Mouse (Mus musculus) brain, adult 2 months (tissue): ENCODE data around the gene Nedd8.
A peak's percentile ranks its signal among the peaks of the same experiment; 100 is the strongest.

Experiments used
- DNase-seq: peaks from one replicate; pipeline ENCODE4 v3.0.0; 2011; ENCODE audit warnings: low read depth, low spot score

The Nedd8 gene

GRCm38 (mm10) chr14:55671486-55671832, 465 bp downstream of the Nedd8 start:
- no peak for DNase-seq

GRCm38 (mm10) chr14:55660636-55661035, 11.3 kb downstream of the Nedd8 start:
- DNase-seq: no peak

GRCm38 (mm10) chr14:55659960-55660573, 11.9 kb downstream of the Nedd8 start, which contains the start of gene Mdp1:
Gene Mdp1, minus strand, starts transcription at chr14:55660508.
- peak; percentile 96 for DNase-seq

GRCm38 (mm10) chr14:55658011-55658410, 13.9 kb downstream of the Nedd8 start:
- no peak for DNase-seq

GRCm38 (mm10) chr14:55656935-55657334, 15.0 kb downstream of the Nedd8 start:
- DNase-seq: no peak

- DNase-seq: no peak
These were observed 20.4 kb downstream of the Nedd8 start for GRCm38 (mm10) chr14:55651528-55651927.

GRCm38 (mm10) chr14:55649884-55650283, 22.0 kb downstream of the Nedd8 start, which contains the start of gene Tssk4:
Gene Tssk4, plus strand, starts transcription at chr14:55650184.
- DNase-seq: no peak

- no peak for DNase-seq
These were observed 27.5 kb downstream of the Nedd8 start for GRCm38 (mm10) chr14:55644261-55644888.

- DNase-seq: peak; percentile 92
These were observed 28.6 kb downstream of the Nedd8 start, which contains the start of gene Tm9sf1 for GRCm38 (mm10) chr14:55643060-55643907. Gene Tm9sf1, minus strand, starts transcription at chr14:55643806.

GRCm38 (mm10) chr14:55642679-55643059, 29.3 kb downstream of the Nedd8 start:
- no peak for DNase-seq

- DNase-seq: no peak
These were observed 30.6 kb downstream of the Nedd8 start for GRCm38 (mm10) chr14:55641291-55641690.

- DNase-seq: no peak
These were observed 31.1 kb downstream of the Nedd8 start for GRCm38 (mm10) chr14:55640816-55641215.

- no peak for DNase-seq
These were observed 34.1 kb downstream of the Nedd8 start, which contains the start of gene Gm49378 for GRCm38 (mm10) chr14:55637795-55638194. Gene Gm49378, minus strand, starts transcription at chr14:55637895.

GRCm38 (mm10) chr14:55635523-55636007, 36.4 kb downstream of the Nedd8 start, which contains the start of gene Ipo4:
Gene Ipo4, minus strand, starts transcription at chr14:55635957.
- peak; percentile 98 for DNase-seq

GRCm38 (mm10) chr14:55634874-55635522, 36.9 kb downstream of the Nedd8 start:
- DNase-seq: peak; percentile 60

- peak; percentile 20 for DNase-seq
These were observed 42.6 kb downstream of the Nedd8 start for GRCm38 (mm10) chr14:55629312-55629711.

- DNase-seq: no peak
These were observed 43.7 kb downstream of the Nedd8 start for GRCm38 (mm10) chr14:55628077-55628827.

- DNase-seq: peak; percentile 74
These were observed 53.3 kb downstream of the Nedd8 start for GRCm38 (mm10) chr14:55618486-55619195.

- DNase-seq: peak; percentile 98
These were observed 54.1 kb downstream of the Nedd8 start, which contains the start of gene Rec8 for GRCm38 (mm10) chr14:55617822-55618221. Gene Rec8, plus strand, starts transcription at chr14:55618037.

- no peak for DNase-seq
These were observed 55.1 kb downstream of the Nedd8 start for GRCm38 (mm10) chr14:55616844-55617243.
